Mouse (Mus musculus) testis, adult 2 months (tissue): ENCODE measurements around the gene Gm17727.
"Not testable (repeated sequence)": the region's sequence is repeated elsewhere in the genome, so short reads cannot be mapped to it uniquely, and the experiment has no call there.

Experiments used
- CTCF ChIP-seq: fragments of 200-500 bp; IDR thresholded peaks from 2 replicates; pipeline ENCODE4 v1.5.1; 2012; ENCODE audit warnings: low read depth, mild to moderate bottlenecking, inconsistent platforms, low read length, moderate library complexity; ENCODE audit not compliant: control insufficient read depth, insufficient read depth, insufficient replicate concordance
- POLR2A ChIP-seq: fragments of 200-500 bp; IDR thresholded peaks from 2 replicates; pipeline ENCODE4 v1.6.1; 2012; ENCODE audit warnings: low read depth, mild to moderate bottlenecking, inconsistent platforms, low read length, moderate library complexity; ENCODE audit not compliant: control insufficient read depth

DNA sequence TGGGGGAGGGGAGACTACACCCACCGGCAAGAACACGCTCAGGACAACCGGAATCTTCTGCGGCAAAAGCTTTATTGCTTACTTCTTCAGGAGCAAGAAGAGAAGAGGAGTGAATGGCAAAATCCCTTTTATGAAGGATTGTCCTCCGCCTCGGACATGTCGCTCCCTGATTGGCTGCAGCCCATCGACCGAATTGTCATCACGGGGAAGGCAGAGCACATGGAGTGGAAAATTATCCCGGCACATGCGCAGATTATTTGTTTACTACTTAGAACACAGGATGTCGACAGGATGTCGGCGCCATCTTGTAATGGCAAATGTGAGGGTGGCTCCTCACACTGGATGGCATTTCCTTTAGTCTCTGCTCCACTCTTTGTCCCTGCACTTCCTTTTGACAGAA, 40.0 kb upstream of the Gm17727 start:
- TF ChIP-seq POLR2A, CTCF: not testable (repeated sequence)
